Mouse (Mus musculus): Measurements from ENCODE around the gene Tpgs1. TPM values are rescaled to one million over a fixed set of nuclear protein-coding genes. Genes with fewer than 3 reads are reported as not detected.

Tpgs1 gene
- 10 to 100 TPM; 15.5 to 18.0 TPM for total RNA-seq (2021)
- long read RNA-seq, experiment 1, transcript Tpgs1-201 (2 exons, 1,143 nt): major isoform, 28 of 29 reads
- long read RNA-seq, experiment 1, partial matches to known transcripts: 0 of 29 reads
- long read RNA-seq, experiment 1, other reads (novel, unspliced or antisense): 1 of 29 reads
- long read RNA-seq, experiment 2, transcript Tpgs1-201 (2 exons, 1,143 nt): major isoform, 22 of 23 reads
- long read RNA-seq, experiment 2, partial matches to known transcripts: 0 of 23 reads
- long read RNA-seq, experiment 2, other reads (novel, unspliced or antisense): 1 of 23 reads

DNA sequence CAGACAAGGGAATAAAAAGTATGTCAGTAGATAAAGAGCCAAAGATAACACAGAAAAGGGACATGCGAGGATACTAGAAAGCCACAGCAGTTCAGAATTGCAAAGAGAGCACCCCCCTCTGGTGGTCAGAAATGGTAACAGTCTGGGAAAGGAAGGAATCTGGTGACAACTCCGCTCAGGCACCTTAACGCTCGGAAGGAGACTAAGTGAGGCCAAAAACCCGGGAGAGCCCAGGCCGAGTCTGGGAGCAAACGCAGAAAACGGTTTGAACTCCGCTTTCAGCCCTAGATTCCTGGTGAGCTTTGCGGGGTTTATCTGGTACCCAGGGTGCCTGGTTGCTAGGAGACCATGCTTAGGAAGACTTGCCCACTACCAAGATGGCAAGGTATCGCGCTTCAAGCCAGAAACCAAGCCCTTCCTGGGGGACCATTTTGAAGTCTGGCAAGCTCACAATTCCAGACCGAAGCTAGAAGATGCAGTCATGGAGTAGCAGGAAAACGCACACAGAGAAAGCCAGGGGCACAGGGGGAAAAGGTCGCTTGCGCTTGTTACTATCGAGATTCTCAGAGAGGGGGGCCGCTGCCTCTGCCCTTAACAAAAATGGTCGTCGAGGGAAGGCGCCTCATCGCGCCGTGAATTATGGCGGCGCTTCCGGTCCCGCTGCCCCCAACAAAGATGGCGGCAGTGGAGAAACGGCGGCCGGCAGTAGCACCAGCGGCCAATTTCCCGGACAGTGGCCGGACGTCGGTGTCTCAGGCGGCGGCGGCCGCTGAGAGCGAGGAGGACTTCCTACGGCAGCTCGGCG is at the start of gene Tpgs1:
Gene Tpgs1 (plus strand): TSS at position 599 of the 805 bp plus-strand sequence.
- peak; percentile 92 to 95 for DNase-seq

DNA sequence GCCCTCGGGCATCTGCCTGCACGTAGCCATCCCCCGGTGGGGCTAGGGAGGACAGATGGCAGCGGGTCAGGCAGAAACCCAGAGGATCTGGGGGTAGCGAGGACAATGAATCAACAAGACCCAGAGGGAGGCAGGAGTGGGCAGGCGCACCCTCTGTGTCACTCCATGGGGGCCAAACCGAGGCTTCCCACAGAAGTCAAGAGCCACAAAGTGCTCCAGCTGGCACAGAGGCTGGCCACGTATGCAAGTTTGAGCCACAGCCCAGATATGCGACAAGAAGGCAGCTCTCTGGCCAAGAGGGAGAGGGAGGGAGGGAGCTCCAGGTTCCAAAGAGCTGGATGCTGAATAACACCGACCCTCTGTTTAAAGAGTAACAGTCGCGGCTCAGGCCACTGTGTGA is 45.2 kb upstream of the Tpgs1 start:
- peak; percentile 54 to 68 for DNase-seq

DNA sequence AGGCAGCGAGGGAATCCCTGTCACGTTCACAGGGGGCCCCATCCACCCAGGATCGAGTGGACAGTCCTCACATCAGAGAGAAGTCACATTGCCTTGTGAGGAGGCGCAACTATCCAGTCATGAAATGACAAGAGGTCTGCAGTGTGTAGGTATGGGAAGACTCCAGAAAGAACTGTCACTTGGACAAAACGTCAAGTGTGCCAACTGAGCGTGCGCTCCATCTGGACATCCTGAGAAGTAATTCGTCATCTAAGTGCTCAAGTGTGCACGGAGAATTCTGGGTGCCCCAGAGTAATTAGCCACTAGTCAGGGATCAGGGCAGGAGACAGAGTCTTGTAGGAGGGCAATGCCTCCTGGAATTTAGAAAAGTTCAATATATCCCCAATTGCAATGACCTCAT is 43.8 kb upstream of the Tpgs1 start:
- no peak for DNase-seq

DNA sequence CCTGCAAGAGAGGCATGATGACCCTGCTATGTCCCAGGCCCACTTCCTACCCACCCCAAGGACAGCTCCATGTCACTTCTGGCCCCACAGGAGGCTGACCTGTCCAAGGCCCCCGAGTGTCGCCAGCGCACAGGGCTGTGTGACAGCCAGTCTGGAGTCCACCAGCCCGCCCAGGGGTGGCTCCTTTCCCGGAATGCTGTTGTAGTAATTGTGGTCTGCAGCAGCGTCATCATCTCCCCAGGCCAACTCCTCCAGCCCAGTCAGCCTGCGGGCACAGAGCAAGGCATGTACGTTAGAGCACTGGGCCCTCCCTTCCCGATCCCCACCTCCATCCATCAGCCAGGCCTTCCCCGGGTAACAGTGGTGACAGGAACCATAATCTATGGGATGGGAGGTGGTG is 43.0 kb upstream of the Tpgs1 start:
- DNase-seq: no peak

DNA sequence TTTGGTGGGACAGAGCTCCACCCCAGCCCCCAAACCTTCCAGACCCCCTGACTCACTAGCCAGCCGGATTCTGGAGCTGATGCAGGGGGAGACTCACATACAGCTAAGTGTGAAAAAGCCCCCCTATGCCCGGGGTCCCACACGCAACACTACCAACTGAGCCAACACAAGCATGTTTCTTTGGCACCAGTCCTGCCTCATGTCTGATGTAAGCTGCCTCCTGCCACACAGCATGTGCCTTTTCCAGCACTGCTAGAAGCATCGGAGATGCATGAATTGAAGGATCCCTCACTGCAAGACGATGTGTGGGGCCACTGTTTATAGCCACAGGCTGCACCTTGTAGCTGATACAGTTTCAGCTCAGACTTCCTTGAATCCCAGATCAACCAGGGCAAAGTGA is 40.8 kb upstream of the Tpgs1 start:
- no peak for DNase-seq

DNA sequence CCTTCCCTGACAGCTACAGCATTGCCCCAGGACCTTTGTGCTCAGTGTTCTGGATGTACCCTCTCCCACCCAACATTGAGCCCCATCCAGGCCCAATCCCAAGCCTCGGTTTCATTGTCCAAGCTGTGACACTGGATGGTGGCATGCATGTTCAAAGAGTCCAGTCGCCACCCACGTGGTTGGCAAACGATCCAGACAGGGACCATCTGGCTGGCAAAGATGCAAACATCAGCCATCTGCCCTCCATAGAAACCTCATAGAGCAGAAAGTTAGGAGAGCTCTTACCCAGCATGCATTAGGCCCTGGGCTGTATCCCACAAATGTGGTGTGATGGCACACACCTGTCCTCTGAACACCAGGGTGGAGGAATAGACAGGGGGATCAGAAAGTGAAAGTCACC is 37.7 kb upstream of the Tpgs1 start:
- no peak for DNase-seq

DNA sequence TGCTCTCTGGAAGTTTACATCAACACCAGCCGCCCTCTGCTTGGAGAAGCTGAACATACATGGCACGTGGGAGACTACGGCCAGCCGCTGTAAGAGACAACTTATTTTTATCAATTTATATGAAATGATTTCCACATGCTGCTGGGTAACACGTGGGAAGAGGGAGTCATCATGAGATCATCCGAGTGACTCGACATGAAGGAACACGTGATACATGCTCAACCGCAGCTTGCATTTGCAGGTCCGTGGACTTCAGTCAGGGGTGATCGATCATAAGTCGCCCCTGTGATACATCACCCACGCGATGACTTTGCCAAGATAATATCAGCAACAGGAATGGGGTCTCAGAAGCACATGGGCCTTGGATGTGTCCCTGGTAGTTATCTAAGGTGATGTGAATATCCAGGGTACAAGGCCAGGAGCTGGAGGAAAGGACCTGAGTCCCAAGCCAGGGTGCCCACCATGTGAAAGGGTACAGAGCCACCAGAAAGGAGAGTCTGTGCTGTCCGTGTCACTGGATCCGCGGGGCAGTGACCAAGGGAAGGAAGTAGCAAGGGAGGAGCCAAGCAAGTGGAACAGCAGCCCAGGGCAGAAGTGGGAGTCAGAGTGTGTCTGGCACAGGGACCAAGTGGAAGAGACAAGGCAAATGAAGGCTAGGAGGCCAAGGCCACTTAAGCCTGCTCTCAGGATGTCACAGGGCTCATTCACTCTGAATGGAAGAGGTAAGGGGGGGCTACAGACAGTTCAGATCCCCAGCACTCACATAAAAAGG is 36.0 kb upstream of the Tpgs1 start:
- DNase-seq: no peak

DNA sequence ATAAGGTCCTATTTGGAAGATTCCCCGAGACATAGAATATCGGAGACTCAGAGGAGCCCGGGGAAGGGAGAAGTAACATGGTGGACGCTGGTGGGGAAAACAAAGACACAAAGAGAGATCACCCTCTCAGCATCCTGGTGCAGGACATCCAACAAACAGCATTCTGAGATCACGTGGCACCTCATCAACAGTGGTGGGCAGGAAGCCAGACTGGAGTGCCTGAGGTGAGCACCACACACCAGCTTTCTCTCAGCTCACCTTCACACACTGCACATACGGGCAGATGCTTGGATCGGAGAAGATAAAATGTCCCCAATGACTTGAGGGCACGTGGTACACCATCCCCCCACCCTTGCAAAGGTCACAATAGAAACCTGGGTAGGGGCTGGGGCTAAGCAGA is 32.9 kb upstream of the Tpgs1 start:
- DNase-seq: no peak

DNA sequence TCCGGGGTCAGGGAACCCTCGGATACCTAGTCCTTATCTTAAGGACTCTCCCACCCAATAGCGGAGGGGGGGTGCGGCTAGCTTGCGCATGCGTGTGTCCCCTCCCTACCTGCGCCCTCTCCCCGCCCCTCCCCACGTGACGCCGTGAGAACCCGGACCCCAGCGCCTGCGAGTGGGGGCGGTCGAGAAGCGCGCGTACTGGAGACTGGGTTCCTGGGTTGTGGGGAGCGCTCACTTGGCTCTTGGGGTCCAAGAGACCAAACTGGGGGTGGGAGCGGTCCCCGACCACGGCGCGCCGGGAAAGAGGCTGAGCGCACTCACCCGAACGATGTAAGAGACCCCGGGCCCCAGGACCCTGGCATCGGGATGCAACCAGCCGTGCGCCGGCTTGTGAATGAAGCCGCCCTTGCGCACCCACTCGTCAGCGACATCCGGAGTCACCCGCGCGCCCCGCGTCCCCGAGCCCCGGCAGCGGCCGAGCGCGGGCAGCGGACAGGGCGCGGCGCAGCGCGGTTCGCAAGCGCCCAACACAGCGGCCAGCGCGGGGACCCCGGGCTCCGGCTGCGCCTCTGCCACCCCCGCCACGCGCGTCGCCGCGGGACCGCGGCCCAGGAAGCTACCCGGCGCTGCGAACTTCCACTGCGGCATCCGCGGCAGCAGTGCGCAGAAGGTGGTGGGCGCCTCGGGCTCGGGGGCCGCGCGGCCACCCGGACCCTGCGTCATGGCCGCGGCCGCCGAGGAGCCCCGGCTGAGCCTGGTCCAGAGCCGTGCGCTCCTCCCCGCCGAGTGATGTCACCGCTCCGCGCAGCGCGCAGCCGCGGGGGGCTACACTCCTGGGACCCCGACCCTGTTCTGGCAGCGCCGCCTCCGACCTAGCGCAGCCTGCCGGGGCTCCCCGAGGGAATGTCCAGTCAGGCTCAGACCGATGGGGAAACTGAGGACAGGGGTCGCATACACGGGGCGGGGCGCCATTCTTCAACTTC is 31.8 kb upstream of the Tpgs1 start, which contains the start of gene Shc2:
Gene Shc2 (minus strand): TSS at position 791 of the 983 bp plus-strand sequence.
- peak; percentile 21 to 44 for DNase-seq

DNA sequence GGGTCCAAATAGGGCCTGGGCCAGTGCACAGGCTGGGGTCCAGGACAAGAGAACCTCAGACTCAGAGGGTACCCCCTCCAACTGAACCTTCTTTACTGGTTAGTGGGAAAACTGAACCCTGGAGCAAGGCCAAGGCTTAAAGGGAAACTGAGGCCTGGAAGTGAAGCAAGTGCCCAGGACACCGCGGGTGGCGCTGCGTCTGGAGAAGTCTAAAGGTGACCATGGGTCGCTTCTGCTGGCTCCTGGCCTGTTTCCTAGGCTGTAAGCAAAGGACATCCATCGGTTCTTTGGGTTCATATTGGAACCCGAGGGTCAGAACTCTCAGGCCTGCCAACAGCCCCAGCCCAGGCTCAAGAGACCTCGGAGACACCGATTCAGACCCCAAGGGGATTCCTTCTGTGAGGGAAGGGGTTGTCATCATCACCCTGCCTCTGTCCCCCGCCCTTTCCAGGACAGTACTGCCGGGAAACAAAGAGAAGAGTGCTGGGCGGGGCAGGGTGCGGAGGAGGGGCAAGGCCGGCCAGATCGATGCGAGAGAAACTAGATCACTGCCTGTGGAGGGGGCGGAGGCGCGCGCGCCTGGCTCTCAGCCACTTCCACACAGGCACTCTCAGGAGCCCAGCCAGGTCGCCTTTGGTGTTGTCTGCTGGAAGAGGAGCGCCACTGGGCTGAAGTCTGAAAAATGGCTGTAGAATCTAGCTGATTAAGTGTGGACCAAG is 30.5 kb upstream of the Tpgs1 start:
- DNase-seq: peak; percentile 44 to 58

DNA sequence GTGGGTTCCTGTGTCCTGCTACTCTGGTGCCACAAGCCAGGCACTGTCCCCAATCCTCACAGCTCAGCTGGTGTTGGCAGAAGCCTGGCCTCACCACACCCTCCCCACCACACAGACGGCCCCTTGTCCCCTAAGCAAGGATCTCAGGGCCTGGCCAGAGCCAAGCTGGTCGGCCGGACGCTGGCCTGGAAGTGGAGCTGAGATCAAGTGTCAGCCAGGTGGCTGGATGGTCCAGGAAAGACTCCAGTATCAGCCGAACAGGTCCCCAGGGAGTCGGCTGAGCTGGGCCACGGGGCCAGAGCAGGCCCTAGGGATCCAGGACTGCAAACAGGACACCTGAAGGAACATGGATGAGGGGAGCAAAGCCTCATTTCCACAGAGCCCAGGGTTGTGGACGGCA is 23.5 kb upstream of the Tpgs1 start, which contains the start of gene Odf3l2:
Gene Odf3l2 (minus strand): TSS at position 28 of the 400 bp plus-strand sequence.
- no peak for DNase-seq

DNA sequence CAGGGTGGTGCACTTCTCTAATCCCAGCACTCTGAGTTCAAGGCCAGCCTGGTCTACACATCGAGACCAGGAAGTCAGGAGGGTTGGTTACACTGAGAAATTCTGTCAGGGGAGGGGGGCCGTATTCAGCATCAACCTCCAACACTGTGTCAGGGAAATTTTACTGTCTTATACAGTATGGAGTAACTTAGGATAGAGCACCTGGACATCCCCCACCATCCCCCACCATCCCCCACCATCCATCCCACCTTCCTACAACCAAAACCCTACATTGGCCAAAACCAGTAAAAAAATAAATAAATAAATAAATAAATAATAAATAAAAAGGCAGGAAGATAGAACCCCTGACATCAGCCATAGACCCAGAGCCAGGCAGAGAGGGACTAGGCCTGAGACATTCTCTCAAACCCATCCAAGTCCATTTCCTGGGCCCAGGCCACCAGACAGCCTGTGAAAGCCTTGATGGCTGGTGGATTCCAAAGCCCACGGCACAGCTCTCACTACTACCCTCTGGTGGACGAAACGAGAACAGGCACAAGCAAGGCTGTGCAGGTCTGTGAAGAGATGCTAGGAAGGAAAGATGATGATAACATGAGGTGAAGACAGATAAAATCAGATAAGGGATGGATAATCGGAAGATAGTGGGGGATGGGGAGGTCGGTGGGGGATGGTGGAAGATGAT is 20.0 kb upstream of the Tpgs1 start:
- peak; percentile 50 to 86 for DNase-seq

DNA sequence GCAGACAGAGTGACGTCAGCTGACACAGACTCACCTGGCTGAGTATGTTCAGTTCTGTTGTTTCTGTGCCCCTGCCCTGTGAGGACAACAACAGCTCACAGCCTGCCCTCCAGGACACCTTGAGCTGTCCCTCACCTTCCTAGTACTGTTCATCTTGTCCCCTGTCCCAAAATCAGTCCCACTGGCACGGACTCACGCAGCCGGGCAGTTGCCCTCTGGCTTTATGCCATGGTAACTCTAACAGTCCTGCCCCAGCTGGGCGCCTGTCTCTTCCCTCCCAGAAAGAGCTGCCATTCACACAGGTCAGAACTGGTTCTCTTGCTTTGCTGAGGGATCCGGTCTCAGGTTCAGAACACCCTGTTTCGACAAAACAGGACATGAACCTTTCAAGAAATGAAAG is 16.4 kb upstream of the Tpgs1 start:
- peak; percentile 45 to 70 for DNase-seq

DNA sequence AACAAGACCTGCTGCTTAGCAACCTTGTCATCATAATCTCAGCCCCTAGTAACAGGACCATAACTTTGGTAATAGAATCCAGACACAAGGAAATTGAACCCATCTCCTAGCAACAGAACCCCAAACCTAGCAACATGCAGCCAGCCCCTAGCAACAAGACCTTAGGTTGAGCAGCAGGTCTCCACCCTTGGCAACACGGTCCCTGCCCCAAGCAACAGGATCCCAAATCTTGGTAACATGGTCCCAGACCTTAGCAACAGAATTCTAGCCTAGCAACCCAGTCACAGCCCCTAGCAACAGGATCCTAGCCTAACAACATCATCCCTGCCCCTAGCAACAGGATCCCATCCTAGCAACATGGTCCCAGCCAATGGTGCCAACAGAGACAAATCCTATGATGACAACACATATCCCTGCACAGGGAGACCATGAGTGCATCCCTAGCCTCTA is 14.2 kb upstream of the Tpgs1 start:
- no peak for DNase-seq

DNA sequence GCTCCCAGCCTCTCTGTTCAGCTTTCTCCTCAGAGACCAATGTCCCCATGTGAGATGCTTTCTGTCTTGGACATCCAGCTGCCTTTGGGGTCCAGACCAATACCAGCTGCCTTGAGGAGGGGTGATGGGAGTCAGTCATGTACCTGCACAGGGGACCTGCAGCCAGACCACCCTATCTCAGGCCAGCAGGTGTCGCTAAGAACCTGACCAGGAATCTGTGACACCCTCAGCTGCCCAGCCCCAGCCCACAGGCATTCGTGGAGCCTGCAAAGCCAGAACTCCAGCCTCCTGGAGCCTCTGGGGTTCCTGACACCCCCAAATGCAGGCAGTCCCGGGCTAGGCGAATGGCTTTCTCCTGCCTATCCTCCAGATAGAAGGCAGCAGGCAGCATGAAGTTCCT is 10.3 kb upstream of the Tpgs1 start:
- DNase-seq: no peak

DNA sequence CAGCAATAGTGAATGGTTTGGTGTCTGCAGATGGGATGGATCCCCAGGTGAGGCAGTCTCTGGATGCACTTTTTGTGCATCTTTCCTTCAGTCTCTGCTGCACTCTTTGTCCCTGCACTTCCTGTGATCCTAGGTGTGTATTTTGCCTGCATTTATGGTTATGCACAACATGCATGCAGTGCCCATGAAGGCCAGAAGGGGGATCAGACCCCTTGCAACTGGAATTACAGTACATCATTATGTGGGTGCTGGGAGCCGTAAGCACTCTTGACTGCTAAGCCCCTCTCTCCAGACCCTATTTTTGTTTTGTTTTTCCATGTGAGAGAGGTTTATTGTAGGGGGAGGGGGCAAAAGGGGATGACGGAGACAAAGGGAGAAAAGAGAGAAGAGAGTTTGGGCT is 8.9 kb upstream of the Tpgs1 start:
- no peak for DNase-seq

DNA sequence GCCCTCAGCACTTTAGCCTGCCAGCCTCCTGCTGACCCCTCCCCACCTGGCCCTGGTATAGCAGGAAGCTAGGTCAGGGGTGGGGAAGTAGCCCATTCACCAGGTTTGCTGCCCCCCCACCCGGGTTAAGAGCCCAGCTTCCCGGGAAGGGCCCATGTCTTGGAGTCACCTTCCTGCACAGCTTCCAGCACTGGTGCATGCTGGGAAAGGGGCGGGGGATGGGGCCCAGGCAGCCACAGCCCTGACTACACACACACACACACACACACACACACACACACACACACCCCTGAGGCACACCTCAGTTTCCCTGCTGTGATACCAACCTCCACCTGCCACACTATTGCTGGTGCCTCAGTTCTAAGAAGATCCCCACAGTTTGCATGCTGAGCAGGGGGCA is 7.3 kb upstream of the Tpgs1 start:
- no peak for DNase-seq

DNA sequence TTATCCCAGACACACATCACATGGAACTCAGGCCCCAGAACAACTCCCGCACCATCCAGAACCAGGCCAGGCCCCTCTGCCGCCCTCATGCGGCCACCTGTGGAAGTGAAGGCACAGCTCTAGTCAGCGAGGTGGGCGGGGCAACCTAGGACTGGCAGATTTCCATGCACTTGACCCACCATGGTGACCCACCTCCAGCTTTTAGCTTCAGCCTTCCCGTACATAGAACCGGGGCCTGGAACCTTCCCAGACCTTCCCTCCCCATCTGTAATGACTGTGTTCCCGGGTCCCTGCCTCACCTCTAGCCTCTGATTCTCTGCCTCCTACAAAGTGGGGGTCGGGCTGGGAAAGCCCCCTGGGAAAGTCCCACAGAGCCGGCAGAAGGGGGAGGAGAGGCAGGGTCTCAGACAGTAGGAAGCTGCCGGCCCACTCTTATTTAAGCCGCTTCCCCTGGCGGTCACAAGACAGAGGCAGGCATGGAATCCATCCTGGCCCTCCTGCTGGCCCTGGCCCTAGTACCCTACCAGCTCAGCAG is 5.0 kb upstream of the Tpgs1 start, which contains the start of gene Madcam1:
Gene Madcam1 (plus strand): TSS at position 429 of the 535 bp plus-strand sequence.
- peak in 1 of 2 experiments; percentile 75 for DNase-seq

DNA sequence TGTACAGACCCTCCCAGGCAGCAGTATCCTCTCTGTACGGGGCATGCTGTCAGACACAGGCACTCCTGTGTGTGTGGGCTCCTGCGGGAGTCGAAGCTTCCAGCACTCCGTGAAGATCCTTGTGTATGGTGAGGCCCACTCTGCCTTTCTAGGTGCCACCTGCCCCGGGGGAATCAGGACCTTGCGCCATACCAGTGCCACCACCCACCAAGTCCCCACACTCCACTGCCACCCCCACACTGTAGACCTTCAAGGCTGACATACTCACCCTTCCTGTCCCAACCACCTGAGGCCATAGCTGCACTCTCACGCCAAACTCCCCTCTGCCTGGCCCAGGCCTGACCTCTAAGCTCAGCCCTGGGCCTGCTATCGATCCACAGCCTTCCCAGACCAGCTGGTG is 4.1 kb upstream of the Tpgs1 start:
- no peak for DNase-seq

DNA sequence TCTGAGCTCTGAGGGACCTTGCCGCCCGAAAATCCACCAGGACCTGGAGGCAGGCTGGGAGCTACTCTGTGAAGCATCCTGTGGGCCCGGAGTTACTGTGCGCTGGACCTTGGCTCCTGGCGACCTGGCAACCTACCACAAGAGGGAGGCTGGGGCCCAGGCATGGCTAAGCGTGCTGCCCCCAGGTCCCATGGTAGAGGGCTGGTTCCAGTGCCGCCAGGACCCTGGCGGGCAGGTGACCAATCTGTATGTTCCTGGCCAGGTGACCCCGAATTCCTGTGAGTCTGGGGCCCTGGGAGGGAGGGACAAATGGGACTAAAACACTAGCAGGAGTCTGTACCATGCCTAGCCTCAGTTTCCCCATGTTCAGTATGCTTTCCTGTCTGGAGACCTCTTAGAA is 2.7 kb upstream of the Tpgs1 start:
- DNase-seq: no peak

Data from heart, adult 18-20 months (tissue).